Mouse (Mus musculus) natural killer cell, adult 2 months (primary cell): ENCODE data around the gene Tyrp1.

Source experiments
- DNase-seq, 2 experiments: peaks; one replicate each; pipeline ENCODE4 v3.0.0; 2022; ENCODE audit warnings: low spot score in 2 of 2

Gene Tyrp1

GRCm38 (mm10) chr4:80895278-80895894 lies 61.5 kb downstream of the Tyrp1 start:
- no peak for DNase-seq
